Mouse (Mus musculus): ENCODE results near the gene Ctbp1. TPM values are rescaled to one million over a fixed set of nuclear protein-coding genes. Genes with fewer than 3 reads are reported as not detected.

Gene Ctbp1
- polyA plus RNA-seq, 1 experiment from 2014 or later, result 206 TPM

DNA sequence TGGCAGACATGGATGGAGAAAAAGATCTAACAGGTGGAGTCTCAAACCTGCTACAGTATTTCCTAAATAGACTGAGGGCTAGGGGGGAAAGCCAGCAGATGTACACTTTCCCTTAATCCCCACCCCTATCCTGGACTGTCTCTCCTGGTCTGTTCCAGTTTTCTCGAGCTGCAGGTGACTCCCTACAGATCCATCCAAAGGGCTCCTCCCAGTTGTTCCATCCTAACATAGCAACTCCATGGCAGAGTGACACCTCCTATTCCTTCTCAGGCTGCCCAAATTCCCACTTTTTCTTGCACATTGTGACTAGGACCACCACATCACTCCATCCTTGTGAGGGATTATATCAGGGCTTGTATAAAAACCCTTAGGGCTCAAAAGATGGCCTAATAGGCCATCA lies 960 bp upstream of the Ctbp1 start:
- Histone ChIP-seq H3K9ac (peak overlapping the region; percentile 96), H3K4me3 (peak overlapping the region; percentile 94), H3K36me3 (peaks cover 12% of the 10 kb centered on the region), H3K4me2 (peak overlapping the region; percentile 94), H3K4me1 (peaks cover 39% of the 10 kb centered on the region), H3K9me3 (no peaks in the 10 kb centered on the region), H3K27ac (replicated peaks) (no peak overlapping the region), H3K27me3 (replicated peaks) (no peaks in the 10 kb centered on the region)
- 29% methylated on average over 1 of the region's 1 CpGs for WGBS
- ATAC-seq (ENCODE audit: extremely low read depth, insufficient number of reproducible peaks, low FRiP score, low TSS enrichment), result no peak

DNA sequence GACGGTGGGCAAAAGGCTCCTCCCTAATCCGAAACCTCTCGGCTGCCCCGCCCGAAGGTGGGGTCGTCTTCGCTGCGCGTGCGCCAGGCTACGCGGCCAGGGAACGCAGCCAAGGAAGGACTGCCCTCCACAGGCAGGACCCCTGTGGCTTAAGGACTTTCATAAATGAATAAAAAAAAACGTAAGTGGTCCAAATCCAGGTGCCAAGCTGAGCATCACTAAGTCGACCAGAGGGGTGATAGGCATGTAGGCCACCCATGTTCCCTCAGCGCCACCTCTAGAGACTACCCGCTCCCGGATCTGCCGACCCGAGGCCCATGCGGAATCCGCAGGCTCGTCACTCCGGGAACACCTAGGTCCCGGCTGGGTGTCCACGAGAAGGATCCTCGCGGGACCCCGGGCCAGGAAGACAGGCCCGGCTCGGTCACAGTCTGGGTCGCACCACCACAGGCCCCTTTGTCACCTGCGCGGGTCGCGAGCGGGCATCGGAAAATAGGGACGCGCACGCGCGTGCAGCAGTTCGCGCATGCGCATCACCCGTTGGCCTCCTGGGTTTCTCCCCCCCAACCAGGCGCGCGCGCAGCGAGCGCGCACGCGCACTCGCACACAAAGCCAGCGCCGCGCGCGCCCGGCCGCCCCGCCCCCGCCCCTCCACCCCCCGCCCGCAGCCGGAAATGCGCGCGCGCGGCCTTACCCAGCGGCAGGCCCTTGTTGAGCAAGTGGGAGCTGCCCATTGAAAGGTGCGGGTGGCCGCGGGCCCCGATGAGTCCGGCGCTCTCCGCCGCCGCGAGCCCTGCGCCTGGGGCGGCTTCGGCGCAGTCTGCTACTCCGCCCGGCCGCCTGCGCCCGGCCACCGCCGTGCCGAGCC lies 475 bp downstream of the Ctbp1 start:
- Histone ChIP-seq H3K9ac (peak overlapping the region; percentile 96), H3K27me3 (replicated peaks) (no peaks in the 10 kb centered on the region), H3K9me3 (no peaks in the 10 kb centered on the region), H3K36me3 (peaks cover 16% of the 10 kb centered on the region), H3K27ac (replicated peaks) (peak overlapping the region; percentile 98), H3K4me1 (peaks cover 40% of the 10 kb centered on the region), H3K4me3 (peak overlapping the region; percentile 94), H3K4me2 (peak overlapping the region; percentile 94)
- ATAC-seq (ENCODE audit: extremely low read depth, insufficient number of reproducible peaks, low FRiP score, low TSS enrichment), result peak; percentile 42
- under 1% methylated on average over 84 of the region's 97 CpGs for WGBS

DNA sequence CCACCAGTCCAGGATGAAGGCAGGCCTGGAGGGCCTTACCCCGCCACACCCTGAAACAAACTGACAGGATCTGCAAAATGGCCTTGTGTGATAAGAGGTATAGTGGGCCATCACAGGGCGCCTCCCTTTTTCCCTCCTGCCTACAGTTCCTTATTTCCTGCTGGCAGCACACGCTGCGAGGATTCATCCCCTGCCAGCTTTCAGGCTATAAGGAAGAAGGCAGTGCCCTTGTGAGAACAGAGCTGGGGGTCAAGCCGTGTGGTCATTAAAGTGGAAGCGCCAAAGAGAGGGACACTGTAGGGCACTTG lies 1.1 kb downstream of the Ctbp1 start:
- no peak for ATAC-seq (ENCODE audit: extremely low read depth, insufficient number of reproducible peaks, low FRiP score, low TSS enrichment)
- 2% methylated on average over 6 of the region's 6 CpGs for WGBS
- H3K9me3 ChIP-seq, result no peaks in the 10 kb centered on the region

DNA sequence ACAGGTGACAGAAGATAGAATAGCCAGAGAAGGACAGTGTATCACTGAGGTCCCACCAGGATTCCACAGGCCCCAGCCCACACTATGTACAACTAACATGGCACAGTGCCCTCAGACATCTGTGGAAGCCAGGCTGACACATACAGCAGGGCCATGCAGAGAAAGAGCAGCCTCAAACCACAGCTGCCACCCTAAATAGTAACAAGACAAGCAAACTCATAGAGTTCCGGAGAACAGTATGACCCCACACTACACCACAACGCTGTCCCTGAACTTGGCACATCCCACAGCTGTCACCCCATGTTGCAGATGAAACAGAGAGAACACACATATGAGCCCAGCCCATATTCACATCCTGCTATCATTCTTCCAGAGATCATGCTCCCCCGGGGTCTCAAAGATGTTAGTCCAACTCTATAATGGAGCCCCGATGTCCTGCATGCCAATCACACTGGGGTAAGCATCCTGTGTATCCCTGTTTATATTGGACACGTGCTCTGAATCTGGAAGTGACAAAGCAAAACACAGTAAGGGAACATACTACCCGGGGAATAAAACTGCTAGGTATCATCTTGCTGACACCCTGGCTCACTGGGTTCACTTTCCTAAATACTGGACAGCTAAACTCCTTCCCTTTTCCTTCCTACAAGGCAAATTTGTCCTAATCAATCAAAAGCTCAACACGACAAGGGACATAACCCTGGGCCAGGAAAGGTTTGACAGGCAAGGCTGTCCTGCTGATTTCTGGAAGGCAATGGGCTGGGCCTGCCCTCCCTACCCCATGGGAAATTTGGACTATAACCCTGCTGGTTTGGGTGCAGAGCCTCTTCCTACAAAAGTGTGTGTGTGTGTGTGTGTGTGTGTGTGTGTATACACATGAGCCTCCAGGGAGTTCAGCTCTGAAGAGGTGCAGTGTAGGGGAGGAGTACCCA lies 1.7 kb downstream of the Ctbp1 start:
- no peak for ATAC-seq (ENCODE audit: extremely low read depth, insufficient number of reproducible peaks, low FRiP score, low TSS enrichment)
- Histone ChIP-seq H3K4me3 (peak overlapping the region; percentile 94), H3K9ac (peak overlapping the region; percentile 96), H3K27ac (replicated peaks) (peak overlapping the region; percentile 98), H3K4me2 (peak overlapping the region; percentile 94), H3K9me3 (no peaks in the 10 kb centered on the region), H3K4me1 (peaks cover 40% of the 10 kb centered on the region), H3K36me3 (peaks cover 28% of the 10 kb centered on the region), H3K27me3 (replicated peaks) (no peaks in the 10 kb centered on the region)
- WGBS, result 62% methylated on average over 7 of the region's 7 CpGs

More for the DNA sequence above, 1.1 kb downstream of the Ctbp1 start:
- Histone ChIP-seq H3K36me3 (peaks cover 21% of the 10 kb centered on the region), H3K27ac (replicated peaks) (peak overlapping the region; percentile 98), H3K4me3 (peak overlapping the region; percentile 94), H3K27me3 (replicated peaks) (no peaks in the 10 kb centered on the region), H3K4me2 (peak overlapping the region; percentile 94), H3K9ac (peak overlapping the region; percentile 96), H3K4me1 (peaks cover 40% of the 10 kb centered on the region)

DNA sequence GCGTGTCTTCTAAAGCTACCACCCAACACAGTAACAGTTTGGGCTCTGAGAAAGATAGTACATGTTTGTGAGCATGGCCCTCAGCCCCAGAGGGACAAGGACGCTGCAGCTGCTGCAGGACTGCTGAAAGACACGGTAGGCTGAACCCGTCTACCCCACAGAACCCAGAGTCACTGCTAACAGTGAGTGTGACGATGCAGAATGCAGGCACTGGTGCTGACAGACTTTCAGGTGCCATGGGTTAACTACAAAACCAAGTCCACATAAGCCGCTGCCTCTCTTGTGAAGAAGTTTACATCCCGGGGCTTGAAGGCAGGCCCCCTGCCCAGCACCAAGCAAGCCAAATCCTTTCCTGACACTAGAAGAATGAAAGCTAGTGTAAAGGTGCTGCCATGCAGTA lies 2.6 kb downstream of the Ctbp1 start:
- H3K27ac ChIP-seq (replicated peaks), result peak overlapping the region; percentile 98
- peak overlapping the region; percentile 94 for H3K4me2 ChIP-seq
- 59% methylated on average over 7 of the region's 7 CpGs for WGBS
- H3K9ac ChIP-seq, result peak overlapping the region; percentile 96
- no peak for ATAC-seq (ENCODE audit: extremely low read depth, insufficient number of reproducible peaks, low FRiP score, low TSS enrichment)
- no peaks in the 10 kb centered on the region for H3K27me3 ChIP-seq (replicated peaks)
- peaks cover 40% of the 10 kb centered on the region for H3K4me1 ChIP-seq
- no peaks in the 10 kb centered on the region for H3K9me3 ChIP-seq
- no peak overlapping the region for H3K4me3 ChIP-seq
- H3K36me3 ChIP-seq, result peaks cover 37% of the 10 kb centered on the region

DNA sequence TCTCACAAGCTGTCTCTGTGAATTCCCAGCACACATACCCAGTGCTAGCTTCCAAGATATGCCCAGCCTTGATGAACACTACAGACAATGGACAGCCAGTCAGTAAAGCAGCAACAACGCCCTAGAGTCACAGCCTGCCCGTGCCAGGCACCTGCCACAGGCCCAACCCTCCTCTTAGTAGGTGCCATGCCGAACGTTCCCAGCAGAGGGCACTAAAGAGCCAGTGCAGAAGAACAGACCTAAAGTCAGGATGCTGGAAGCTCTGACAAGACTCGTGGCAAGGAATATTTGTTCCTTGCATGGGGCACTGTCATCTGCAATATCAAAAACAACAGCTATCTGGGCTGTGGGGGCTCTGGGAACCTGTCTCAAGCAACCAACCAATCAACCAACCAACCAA lies 4.2 kb downstream of the Ctbp1 start:
- Histone ChIP-seq H3K36me3 (peaks cover 53% of the 10 kb centered on the region), H3K4me3 (no peak overlapping the region), H3K9me3 (no peaks in the 10 kb centered on the region), H3K4me1 (peaks cover 34% of the 10 kb centered on the region), H3K27ac (replicated peaks) (0 out of 2 replicates have a peak overlapping the region, but pooled peaks have one; percentile 98), H3K4me2 (0 out of 2 replicates have a peak overlapping the region, but pooled peaks have one; percentile 12), H3K9ac (no peak overlapping the region; the same call in 1 of the 2 replicates), H3K27me3 (replicated peaks) (no peaks in the 10 kb centered on the region)
- whole genome bisulfite sequencing, result 15% methylated on average over 5 of the region's 5 CpGs
- no peak for ATAC-seq (ENCODE audit: extremely low read depth, insufficient number of reproducible peaks, low FRiP score, low TSS enrichment)

DNA sequence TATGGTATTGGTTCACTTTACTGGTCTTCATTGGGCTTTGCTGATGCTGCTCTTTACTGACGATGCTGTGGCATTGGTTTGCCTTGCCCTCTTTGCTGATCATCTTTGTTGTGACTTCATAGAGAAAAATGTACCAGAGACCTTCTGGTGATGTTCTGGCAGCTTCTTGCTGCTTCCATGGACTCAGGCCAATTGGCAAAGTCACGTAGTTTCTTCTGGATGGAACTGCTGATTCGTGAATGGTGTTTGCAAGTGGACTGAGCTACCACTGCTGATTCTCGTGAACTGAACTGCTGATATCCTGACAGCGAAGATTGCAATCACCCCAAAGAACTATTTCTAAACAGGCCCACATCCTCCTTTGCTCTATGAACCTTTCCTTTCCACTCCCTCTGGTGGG lies 20.4 kb downstream of the Ctbp1 start:
- H3K36me3 ChIP-seq, result peaks cover 100% of the 10 kb centered on the region
- H3K27ac ChIP-seq (replicated peaks), result no peak overlapping the region
- no peak overlapping the region for H3K9ac ChIP-seq
- H3K9me3 ChIP-seq, result peaks cover 7% of the 10 kb centered on the region; the same call in 1 of the 2 replicates
- no peak overlapping the region for H3K4me2 ChIP-seq
- ATAC-seq (ENCODE audit: extremely low read depth, insufficient number of reproducible peaks, low FRiP score, low TSS enrichment), result no peak
- no peaks in the 10 kb centered on the region for H3K4me1 ChIP-seq
- 80% methylated on average over 5 of the region's 5 CpGs for WGBS
- H3K4me3 ChIP-seq, result no peak overlapping the region
- no peaks in the 10 kb centered on the region for H3K27me3 ChIP-seq (replicated peaks)

DNA sequence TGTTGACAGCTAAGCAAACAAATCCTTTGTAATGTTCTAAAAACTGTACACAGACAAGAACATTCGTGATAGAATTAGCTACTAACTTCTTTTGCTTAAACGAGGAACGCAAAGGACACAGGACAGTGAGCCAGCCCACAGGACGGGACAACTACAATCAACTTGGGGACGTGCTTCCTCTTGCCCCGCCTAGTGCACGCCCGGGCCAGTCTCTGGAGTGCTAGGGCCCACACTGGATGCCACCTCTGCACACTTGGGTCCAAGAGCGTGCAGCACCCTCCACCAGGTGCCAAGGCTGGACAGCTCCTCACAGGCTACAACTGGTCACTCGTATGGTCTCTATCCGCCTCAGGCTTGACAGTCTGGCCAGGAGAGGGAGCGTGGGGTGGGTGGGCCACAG lies 26.6 kb downstream of the Ctbp1 start:
- no peak overlapping the region for H3K4me3 ChIP-seq
- peaks cover 96% of the 10 kb centered on the region for H3K36me3 ChIP-seq
- H3K4me2 ChIP-seq, result no peak overlapping the region
- H3K4me1 ChIP-seq, result peaks cover 10% of the 10 kb centered on the region
- H3K27ac ChIP-seq (replicated peaks), result no peak overlapping the region
- H3K27me3 ChIP-seq (replicated peaks), result no peaks in the 10 kb centered on the region
- H3K9ac ChIP-seq, result no peak overlapping the region
- H3K9me3 ChIP-seq, result no peaks in the 10 kb centered on the region
- ATAC-seq (ENCODE audit: extremely low read depth, insufficient number of reproducible peaks, low FRiP score, low TSS enrichment), result no peak
- WGBS, result 81% methylated on average over 12 of the region's 12 CpGs

DNA sequence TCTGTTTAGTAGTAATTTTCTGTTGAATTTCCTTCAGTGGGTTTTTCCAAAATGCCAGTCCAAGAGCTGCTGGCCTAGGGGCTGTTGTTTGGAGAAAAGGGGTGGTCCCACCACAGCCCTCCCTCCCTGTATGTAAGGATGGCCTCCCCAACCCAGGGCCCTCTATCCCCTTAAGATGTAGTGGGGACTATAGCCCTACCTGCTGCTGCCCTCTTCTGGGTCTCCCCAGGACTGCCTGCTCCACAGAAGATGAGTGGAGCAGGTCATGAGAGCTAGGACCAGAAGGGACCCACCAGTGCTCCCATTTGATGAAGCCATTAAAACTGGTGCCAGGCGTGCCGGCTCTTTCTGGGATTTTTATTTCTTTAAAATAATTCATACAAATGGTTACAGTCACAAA lies 27.4 kb downstream of the Ctbp1 start:
- Histone ChIP-seq H3K36me3 (peaks cover 90% of the 10 kb centered on the region), H3K9me3 (no peaks in the 10 kb centered on the region), H3K27me3 (replicated peaks) (no peaks in the 10 kb centered on the region), H3K4me1 (peaks cover 10% of the 10 kb centered on the region), H3K27ac (replicated peaks) (no peak overlapping the region), H3K9ac (no peak overlapping the region), H3K4me3 (no peak overlapping the region), H3K4me2 (no peak overlapping the region)
- no peak for ATAC-seq (ENCODE audit: extremely low read depth, insufficient number of reproducible peaks, low FRiP score, low TSS enrichment)
- 94% methylated on average over 2 of the region's 2 CpGs for WGBS

DNA sequence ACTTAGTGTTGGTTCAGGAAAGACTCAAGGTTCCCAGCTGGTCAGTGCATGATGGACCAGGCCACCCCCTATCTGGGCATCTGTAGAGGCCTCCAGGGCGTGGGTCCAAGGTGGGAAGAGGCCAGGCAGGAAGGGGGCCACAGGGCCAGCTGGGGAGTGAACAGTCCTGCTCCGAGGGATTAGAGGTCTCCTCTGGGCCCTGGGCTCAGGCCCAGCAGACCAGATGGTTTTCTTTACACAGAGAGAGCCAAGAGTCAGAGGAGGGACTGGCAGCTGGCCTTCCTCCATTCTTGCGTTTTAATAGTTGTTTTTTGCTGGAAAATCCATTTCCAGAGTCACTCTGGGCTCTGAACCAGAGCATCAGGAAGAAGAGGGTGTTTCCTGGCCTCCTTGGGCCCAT lies 29.1 kb downstream of the Ctbp1 start:
- WGBS, result 63% methylated on average over 3 of the region's 3 CpGs
- Histone ChIP-seq H3K9me3 (no peaks in the 10 kb centered on the region), H3K27ac (replicated peaks) (peak overlapping the region; percentile 76), H3K27me3 (replicated peaks) (no peaks in the 10 kb centered on the region), H3K4me3 (no peak overlapping the region), H3K4me1 (peaks cover 21% of the 10 kb centered on the region), H3K4me2 (no peak overlapping the region), H3K9ac (no peak overlapping the region), H3K36me3 (peaks cover 86% of the 10 kb centered on the region)
- no peak for ATAC-seq (ENCODE audit: extremely low read depth, insufficient number of reproducible peaks, low FRiP score, low TSS enrichment)

DNA sequence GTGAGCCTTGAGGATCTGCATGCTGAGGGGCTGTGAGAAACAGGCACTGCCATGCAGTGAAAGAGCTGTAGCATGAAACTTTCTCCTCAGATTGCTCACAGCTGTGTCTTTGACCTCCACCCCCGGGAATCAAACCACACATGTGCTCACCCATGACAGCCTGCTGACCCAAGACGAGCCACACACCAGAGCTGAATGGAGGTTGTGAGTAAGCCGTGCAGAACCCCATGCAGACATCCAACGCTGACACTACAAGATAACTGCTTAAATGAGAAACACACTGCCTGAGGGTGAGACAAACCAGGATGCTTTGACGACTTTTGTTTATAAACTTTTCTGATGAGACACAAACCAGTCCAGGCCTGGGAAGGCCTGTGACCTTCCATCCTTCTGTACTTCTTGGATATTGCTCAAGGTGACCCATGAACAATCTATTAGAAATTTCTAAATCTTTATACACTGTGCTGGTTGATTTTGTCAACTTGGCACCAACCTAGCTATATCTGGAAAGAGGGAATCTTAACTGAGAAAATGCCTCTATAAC lies 30.3 kb downstream of the Ctbp1 start:
- Histone ChIP-seq H3K9me3 (no peaks in the 10 kb centered on the region), H3K36me3 (peaks cover 73% of the 10 kb centered on the region), H3K4me2 (no peak overlapping the region), H3K9ac (no peak overlapping the region), H3K27me3 (replicated peaks) (no peaks in the 10 kb centered on the region), H3K4me3 (no peak overlapping the region), H3K27ac (replicated peaks) (0 out of 2 replicates have a peak overlapping the region, but pooled peaks have one; percentile 12), H3K4me1 (peaks cover 33% of the 10 kb centered on the region)
- no peak for ATAC-seq (ENCODE audit: extremely low read depth, insufficient number of reproducible peaks, low FRiP score, low TSS enrichment)
- WGBS, result 54% methylated on average over 5 of the region's 5 CpGs

Measured in heart, embryonic 13.5 days (tissue).